Mouse (Mus musculus) heart, postnatal 36 days (tissue): Measurements from ENCODE around the gene Pfn2. TPM values are rescaled to one million over a fixed set of nuclear protein-coding genes. Genes with fewer than 3 reads are reported as not detected.
"Not testable (repeated sequence)": the region's sequence is repeated elsewhere in the genome, so short reads cannot be mapped to it uniquely, and the experiment has no call there.

Source experiments
- DNase-seq, 2 experiments: peaks; one replicate each; pipeline ENCODE4 v3.0.0; 2021 to 2022
- intact Hi-C: fragments of 180-260 bp; cut with DNase I; formaldehyde crosslinking; loops from one replicate; pipeline ENCODE4 v1.15.1; 2025
- total RNA-seq, 2 experiments: library from RNA; stranded (reverse); gene quantifications; 2 replicates each; pipeline ENCODE4 v1.2.3; 2021

The Pfn2 gene
- 10 to 100 TPM; 34.6 to 34.9 TPM for total RNA-seq

DNA sequence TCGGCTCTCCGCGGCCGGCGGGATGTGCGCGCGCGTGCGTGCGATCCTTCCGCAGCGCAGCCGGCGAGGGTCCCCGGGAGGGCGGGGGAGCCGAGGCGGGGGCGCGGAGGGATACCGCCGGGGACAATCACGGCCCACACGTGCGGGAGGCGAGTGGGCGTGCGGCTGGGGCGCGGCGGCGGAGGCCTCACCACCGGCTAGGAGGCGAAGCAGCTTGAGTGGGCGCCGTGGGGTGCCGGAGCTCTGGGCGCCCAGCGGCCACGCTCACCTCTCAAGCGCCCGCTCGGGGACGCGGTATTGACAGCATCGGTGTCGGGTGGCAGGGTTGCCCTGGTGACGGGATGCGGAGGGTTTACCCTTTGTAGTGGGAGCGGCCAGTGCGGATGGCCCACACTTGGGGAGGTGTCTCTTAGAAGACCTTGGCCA lies at the start of gene Pfn2:
Gene Pfn2 (minus strand): TSS at position 320 of the 426 bp plus-strand sequence.
- peak in 1 of 2 experiments; percentile 59 for DNase-seq
- intact Hi-C loops, result loop anchor here (2.0 to 10.0 kb wide), 5 partner anchors 111 to 737 kb away; partner anchors contain the start of gene Rnf13

DNA sequence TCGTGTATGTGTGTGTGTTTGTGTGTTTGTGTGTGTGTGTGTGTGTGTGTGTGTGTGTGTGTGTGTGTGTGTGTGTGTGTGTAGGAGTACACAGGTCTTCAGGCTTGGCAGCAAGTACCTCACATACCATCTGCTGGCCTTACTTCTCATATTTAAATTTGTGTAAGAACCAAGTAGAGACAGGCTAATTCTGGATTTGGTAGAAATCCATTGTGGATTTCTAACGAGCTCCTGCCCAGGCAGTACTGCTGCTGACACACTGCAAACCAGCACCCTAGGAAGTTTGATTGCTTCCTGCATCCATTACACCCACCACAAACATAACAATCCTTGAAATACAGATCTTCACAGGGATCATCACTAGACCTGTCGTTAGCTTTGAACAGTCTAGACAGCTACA lies 35.1 kb upstream of the Pfn2 start:
- intact Hi-C loops, result no loop called here
- DNase-seq, result no peak

DNA sequence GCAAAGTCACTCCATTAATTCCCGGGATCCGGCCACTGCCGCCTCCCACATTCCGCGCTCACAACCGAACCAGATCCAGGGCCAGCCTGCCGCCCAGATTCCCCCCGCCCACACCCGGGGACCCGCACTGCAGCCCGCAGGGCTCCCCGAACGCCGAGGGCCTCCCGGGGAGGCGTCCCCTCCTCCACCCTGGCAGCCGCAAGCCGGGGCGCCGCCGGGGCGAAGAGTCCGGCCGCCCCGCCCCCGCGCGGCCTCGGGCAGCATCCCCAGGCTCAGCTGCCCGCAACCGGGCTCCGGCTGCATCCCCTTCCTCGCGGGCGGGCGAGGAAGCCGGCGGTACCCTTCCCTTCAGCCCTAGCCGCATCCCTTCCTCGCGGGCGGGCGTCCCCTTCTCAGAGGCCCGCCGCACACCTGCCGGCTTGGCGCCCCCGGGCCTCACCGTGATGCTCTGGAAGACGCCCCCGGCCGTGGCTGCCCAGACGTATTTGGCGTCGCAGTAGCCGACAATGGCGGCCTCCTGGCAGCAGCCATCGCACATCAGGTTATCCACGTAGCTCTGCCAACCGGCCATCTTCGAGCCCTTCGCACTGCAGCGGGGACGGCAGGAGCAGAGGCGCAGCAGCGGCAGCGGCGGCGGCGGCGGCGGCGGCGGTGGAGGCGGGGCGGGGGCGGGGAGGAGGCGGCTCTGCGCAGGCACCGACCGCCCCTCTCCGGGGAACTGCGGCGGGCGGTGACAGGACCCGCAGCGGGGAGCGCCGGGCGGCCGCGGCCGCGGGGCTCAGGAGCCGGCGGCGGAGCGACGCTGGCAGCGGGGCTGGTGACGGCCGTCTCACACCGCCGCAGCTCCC lies 743 bp downstream of the Pfn2 start:
- DNase-seq, result peak; percentile 62 to 74
- intact Hi-C loops, result loop anchor here (2.0 to 10.0 kb wide), 5 partner anchors 110 to 738 kb away; partner anchors contain the start of gene Rnf13

DNA sequence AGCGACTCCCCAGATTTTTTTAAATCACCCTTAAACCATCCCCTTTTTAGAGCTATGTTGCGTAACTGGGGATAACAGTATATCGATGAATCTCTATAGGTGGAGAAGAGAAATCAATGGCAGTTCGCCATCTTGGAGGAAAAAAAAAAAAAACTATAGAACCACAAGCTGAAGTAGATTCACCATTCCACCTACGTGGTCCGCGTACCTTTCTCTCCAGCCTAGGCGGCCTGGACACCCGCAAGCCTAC lies 1.3 kb downstream of the Pfn2 start:
- intact Hi-C loops, result loop anchor here (2.0 to 10.0 kb wide), 5 partner anchors 110 to 738 kb away; partner anchors contain the start of gene Rnf13
- no peak for DNase-seq

DNA sequence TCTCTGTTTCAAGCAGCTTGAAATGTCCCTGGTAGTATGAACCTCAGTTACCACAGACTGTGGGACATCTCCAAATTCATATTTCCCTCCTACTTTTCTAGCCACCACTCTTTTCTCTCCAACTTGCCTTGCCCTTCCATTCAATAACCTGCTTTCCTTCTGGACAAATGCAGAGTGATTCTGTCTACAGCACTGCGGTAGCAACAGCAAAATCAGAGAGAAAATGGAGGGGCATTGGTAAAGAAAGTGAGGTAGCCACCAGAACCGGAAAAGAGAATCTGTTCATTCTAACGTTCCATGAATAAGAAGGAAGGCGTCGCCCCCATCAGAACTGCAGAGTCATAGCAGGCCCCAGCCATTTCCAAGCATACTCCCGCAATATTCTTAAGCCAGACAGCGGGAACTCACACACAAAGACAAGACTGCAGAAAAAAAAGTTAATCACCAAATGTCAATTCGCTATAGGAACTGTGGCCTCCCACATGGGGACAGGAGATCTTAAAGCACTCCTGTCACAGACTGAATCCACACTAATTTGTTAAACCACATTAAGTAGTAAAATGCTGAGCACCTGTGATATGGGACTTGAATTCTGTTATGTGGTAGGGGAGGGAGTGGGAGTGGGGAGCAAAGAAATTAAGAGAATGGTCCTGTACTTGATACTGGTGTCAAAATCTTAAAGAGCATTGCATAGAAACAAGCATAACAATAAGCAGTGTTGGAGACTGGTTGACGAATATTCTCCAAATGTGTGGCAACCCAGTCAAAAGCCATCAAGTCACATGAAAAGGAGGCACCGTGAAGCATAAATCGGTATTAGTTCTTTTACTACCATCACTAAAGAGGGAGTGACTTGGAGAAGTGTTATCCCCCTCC lies 1.9 kb downstream of the Pfn2 start:
- DNase-seq, result peak in 1 of 2 experiments; percentile 24
- intact Hi-C loops, result loop anchor here (2.0 to 10.0 kb wide), 5 partner anchors 109 to 739 kb away; partner anchors contain the start of gene Rnf13

DNA sequence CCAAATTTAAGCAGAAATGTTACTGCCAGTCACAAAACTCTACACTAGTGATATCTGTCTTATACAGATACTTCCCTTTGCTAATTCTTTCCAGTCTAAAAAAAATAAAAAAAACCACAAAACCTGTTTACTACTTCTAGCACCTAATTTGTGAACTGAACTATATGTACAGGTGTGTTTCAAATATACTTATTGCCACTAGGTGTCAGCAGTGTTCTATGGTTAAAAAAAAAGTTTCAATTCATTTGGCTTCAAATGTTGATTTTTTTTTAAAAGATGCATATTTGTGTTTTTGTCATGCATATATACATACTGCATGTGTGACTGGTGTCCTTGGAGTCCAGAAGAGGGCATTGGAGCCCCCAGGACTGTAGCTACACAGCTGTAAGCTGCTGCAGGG lies 4.1 kb downstream of the Pfn2 start:
- DNase-seq, result no peak
- intact Hi-C loops, result loop anchor here (1.0 to 10.0 kb wide), 3 partner anchors 179 to 741 kb away; no protein-coding TSS in a partner anchor

DNA sequence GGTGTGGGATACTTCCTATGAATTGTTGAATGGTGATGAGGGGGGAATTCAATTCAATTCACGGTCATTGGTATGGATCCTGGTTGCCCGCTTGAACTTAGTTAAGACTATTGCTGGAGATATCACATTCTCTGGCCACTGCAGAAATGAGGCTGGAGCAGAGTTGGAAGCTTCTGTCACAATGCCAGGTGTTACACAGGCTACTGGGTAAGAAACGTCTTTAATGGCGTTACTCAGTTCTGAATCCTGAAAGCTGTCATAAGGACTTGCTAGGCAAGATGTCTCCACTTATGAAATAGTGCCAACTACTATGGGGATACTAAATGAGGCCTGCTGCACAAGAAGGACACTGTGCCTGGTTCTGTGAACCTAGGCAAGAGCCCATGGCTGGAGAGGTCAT lies 11.0 kb downstream of the Pfn2 start:
- intact Hi-C loops, result no loop called here
- DNase-seq, result no peak

DNA sequence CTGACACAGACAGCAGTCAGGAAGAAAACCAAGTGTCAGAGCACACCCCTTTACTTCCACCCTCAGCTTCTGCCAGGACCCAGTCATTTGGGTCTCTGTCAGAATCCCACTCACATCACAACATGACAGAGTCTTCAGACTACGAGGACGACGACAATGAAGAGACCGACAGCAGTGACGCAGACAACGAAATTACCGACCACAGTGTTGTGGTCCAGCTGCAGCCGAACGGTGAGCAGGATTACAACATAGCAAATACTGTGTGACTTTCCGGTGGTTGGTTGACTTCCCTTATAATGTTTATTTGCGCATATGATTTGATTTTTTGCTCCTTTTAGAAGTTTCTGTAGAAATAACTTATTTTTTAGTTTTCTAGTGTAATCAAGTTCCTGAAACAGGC lies 14.3 kb downstream of the Pfn2 start:
- DNase-seq, result no peak

DNA sequence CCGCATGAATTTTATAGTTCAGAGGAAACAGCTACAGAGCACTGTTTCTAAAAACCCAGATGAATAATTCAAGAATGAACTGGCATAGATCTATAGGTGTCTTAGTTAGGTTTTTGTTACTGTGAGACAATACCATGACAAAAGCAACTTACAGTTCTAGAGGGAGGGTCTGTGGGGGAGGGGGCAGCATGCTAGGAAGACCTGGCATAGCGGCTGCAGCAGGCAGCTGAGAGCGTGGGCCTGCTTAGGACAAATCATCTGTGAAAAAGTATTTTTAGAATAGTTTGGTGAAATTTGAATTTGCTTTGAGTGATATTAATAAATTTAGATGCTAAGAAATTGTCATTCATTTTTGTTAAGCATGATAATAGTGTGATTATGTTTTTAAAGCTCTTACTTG lies 22.0 kb downstream of the Pfn2 start:
- intact Hi-C loops, result no loop called here
- no peak for DNase-seq

More for the DNA sequence above, 14.3 kb downstream of the Pfn2 start:
- intact Hi-C loops, result no loop called here

DNA sequence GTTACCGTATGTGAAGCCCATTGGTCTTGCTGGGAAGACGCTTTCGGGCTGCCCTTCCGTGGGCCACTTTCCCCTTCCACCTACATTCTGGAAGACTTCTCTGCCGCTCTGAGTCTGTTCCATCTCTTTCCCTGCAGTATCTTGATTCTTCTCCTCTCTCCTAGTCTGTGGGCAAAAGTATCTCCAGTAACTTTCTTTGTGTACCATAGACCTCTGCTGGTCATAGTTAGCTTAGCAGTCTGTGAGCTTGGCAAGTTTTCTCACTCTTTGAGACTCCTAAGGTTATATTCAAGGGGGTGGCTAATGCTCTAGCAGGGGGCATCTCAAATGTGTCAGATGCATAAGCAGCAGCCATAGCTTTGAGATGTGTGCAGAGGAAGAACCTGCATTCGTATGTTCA lies 32.4 kb downstream of the Pfn2 start:
- DNase-seq, result no peak
- intact Hi-C loops, result loop anchor here (1.0 kb wide), 1 partner anchor 148 kb away; no protein-coding TSS in a partner anchor

DNA sequence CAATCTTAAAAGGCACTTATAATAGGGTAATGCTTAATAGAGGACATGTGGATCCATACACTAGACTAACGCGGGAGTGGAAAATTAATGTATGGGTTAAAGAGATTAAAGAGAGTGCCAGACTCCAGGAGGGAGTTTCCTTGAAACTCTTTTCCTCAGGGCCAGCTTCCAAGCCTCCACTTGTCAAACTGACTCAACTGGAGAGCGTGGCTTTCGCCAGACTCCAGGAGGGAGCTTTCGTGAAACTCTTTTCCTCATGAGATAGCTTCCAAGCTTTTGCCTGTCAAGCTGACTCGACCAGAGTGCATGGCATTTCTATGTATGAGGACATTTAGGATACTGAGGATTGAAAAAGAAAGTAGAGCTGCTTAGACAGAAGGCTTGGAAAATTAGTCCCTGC lies 52.8 kb downstream of the Pfn2 start:
- DNase-seq, intact Hi-C loops: not testable (repeated sequence)

Other genes starting within 250 kb of the Pfn2 start
- 10 to 100 TPM; 11.3 to 14.2 TPM for gene Commd2, start 196.4 kb downstream of the Pfn2 start, total RNA-seq
- not detected for gene Ankub1, start 155.3 kb downstream of the Pfn2 start, total RNA-seq
- gene Rnf13, start 112.0 kb downstream of the Pfn2 start, total RNA-seq, result 10 to 100 TPM; 68.1 to 77.6 TPM